Mouse (Mus musculus) ES-E14 (cell line): ENCODE data around the gene Nup153. TPM values are rescaled to one million over a fixed set of nuclear protein-coding genes. Genes with fewer than 3 reads are reported as not detected.

ENCODE experiments used
- DNase-seq: peaks from one replicate; pipeline ENCODE4 v3.0.0-alpha.2; 2013; ENCODE audit warnings: low read depth, low spot score
- H3K27ac ChIP-seq: 2 replicates; pipeline ENCODE4 v1.5.1; 2012; ENCODE audit warnings: low read depth, mild to moderate bottlenecking, low read length, moderate library complexity, mixed read lengths; ENCODE audit not compliant: poor library complexity, insufficient read depth, severe bottlenecking
- H3K36me3 ChIP-seq: 2 replicates; pipeline ENCODE4 v1.6.1; 2012; ENCODE audit warnings: mild to moderate bottlenecking, low read length, moderate library complexity, mixed read lengths; ENCODE audit not compliant: control insufficient read depth, poor library complexity, insufficient read depth, severe bottlenecking
- H3K4me1 ChIP-seq, 2 experiments: fragments of 150-350 bp in 1 of 2; sonication (generic) in 1 of 2; 2 replicates each; pipeline ENCODE4 v1.6.1; 2012; ENCODE audit warnings: low read length in 2 of 2, mild to moderate bottlenecking in 1 of 2, mixed read lengths in 1 of 2; ENCODE audit not compliant: control insufficient read depth in 2 of 2, insufficient read depth in 2 of 2, poor library complexity in 1 of 2
- H3K4me3 ChIP-seq, 2 experiments: fragments of 150-350 bp in 1 of 2; sonication (generic) in 1 of 2; 2 replicates each; pipeline ENCODE4 v1.5.1; 2012; ENCODE audit warnings: low read length in 2 of 2, low read depth in 1 of 2, mild to moderate bottlenecking in 1 of 2, mixed read lengths in 1 of 2; ENCODE audit not compliant: insufficient read depth in 1 of 2, poor library complexity in 1 of 2, severe bottlenecking in 1 of 2
- H3K9ac ChIP-seq: 2 replicates; pipeline ENCODE4 v1.6.1; 2012; ENCODE audit warnings: low read depth, mild to moderate bottlenecking, low read length, mixed read lengths; ENCODE audit not compliant: poor library complexity, insufficient read depth, severe bottlenecking
- H3K9me3 ChIP-seq: fragments of 150-350 bp; sonication (generic); 2 replicates; pipeline ENCODE4 v1.6.1; 2012; ENCODE audit warnings: low read depth, mild to moderate bottlenecking, low read length; ENCODE audit not compliant: control insufficient read depth, insufficient read depth
- CHD2 ChIP-seq: IDR thresholded peaks from 2 replicates; pipeline ENCODE4 v1.6.1; 2014; ENCODE audit warnings: mild to moderate bottlenecking, low read depth, low read length, inconsistent platforms
- HCFC1 ChIP-seq: IDR thresholded peaks from 2 replicates; pipeline ENCODE4 v1.6.1; 2012; ENCODE audit warnings: low read length, inconsistent platforms, borderline replicate concordance; ENCODE audit not compliant: insufficient read depth
- MAFK ChIP-seq: IDR thresholded peaks from 2 replicates; pipeline ENCODE4 v1.6.1; 2014; ENCODE audit warnings: mild to moderate bottlenecking, low read depth, low read length, inconsistent platforms; ENCODE audit not compliant: insufficient read depth
- ZC3H11A ChIP-seq: IDR thresholded peaks from 2 replicates; pipeline ENCODE4 v1.6.1; 2012; ENCODE audit warnings: low read depth, mild to moderate bottlenecking, inconsistent platforms, low read length, borderline replicate concordance
- ZNF384 ChIP-seq: IDR thresholded peaks from 2 replicates; pipeline ENCODE4 v1.6.1; 2012; ENCODE audit warnings: low read depth, low read length, inconsistent platforms
- in situ Hi-C, 2 experiments: fragments of 600-800 bp; cut with MboI; formaldehyde crosslinking; loops; one replicate each; pipeline ENCODE4 v1.15.1; 2025; ENCODE audit warnings: low sequenced_read_pairs in 2 of 2, inconsistent platforms in 1 of 2; ENCODE audit not compliant: unreplicated experiment in 2 of 2
- total RNA-seq: library from RNA; depleted of rRNA; stranded (reverse); fragments of 300-350 nt; gene quantifications from 2 replicates; pipeline ENCODE4 v1.2.3, GENCODE M21; 2012

Gene Nup153
- total RNA-seq, 1 experiment = 125 TPM

DNA sequence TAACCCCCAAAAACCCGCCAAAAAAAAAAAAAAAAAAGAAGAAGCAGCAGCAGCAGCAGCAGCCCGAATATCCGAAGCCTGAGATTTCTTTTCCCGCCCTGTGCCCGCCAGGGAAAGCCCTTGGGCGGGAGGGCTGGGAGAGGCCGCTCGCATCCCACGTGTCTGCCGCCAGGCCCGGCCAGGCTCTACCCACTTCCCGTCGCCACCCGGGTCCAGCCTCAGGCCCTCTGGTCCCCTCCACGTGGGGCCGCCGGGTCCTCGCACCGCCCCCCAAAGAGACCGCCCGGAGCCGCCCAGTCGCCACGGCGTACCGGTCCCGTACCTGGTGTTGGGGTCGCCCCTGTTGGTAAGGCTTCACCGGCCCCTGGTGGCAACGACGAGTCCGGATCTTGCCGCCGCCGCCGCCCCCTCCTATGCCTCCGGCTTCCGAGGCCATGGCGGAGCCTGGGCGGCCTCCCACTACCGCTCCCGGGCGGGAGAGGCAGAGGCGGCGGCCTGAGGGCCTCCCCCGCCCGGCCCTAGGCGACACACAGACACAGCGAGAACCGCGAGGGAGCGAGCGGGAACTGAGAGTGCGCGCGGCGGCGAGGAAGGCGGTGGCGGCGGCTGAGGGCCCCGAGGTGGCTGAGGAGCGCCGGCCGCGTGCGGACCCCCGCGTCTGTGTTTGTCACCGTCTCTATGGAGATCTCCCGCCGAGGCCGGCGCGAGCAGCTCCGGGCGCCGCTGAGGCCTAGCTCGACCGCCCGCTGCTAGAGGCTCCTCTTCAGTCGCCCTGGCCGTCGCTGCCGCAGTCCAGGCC, 503 bp downstream of the Nup153 start:
- Histone ChIP-seq H3K9ac (peak overlapping the region; percentile 98), H3K4me3 (peak overlapping the region; percentile 82 to 96), H3K36me3 (no peaks in the 10 kb centered on the region), H3K27ac (peak overlapping the region; percentile 88), H3K4me1 (peaks cover 5 to 12% of the 10 kb centered on the region in 2 experiments; a peak in 3 of 4 replicates), H3K9me3 (no peaks in the 10 kb centered on the region)
- no peak for DNase-seq
- in situ Hi-C loops = no loop called here
- no peak; the same call in 1 of the 2 replicates for TF ChIP-seq CHD2
- peak; percentile 55; the same call in 1 of the 2 replicates for TF ChIP-seq ZNF384
- TF ChIP-seq MAFK = no peak
- no peak for TF ChIP-seq ZC3H11A
- no peak for TF ChIP-seq HCFC1

DNA sequence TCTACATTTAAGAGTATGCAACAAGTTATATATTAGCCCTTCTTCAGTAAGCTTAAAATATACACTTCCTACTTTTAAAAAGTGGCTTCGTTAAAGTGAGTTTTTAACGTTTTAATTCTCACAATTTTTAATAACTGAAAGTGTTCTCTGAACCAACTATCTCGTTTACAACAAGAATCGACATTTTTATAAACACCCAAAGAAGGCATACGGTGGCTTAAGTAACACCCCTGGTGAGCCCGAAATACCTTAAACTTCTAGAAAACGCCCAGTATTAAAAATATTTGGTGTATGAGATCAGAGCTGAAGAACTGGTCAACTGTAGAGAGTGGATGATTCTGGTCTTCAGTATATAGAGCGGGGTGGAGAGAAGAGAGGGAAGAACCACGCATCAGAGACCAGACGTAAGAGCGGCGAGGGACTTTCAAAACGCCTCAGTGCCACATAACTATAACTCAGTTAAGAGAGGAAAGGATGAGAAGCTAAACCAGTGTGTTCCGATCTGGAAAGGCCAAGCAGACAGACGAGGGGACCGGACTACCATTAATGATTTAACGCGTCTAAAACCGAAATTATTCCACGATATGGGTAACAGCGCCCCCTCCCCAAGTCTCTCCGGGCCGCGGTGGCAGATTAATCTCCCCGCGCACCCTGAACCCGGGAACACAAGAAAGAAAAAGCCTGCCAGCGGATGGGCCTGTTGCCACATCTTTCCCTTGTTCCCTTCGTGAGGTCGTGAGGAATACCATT, 1.3 kb downstream of the Nup153 start:
- Histone ChIP-seq H3K27ac (peak overlapping the region; percentile 88), H3K4me1 (peaks cover 5 to 12% of the 10 kb centered on the region in 2 experiments; a peak in 3 of 4 replicates), H3K4me3 (peak overlapping the region; percentile 82 to 96), H3K36me3 (no peaks in the 10 kb centered on the region), H3K9me3 (no peaks in the 10 kb centered on the region), H3K9ac (peak overlapping the region; percentile 98)
- TF ChIP-seq MAFK = no peak
- TF ChIP-seq CHD2 = no peak
- no peak for TF ChIP-seq ZNF384
- no peak for TF ChIP-seq ZC3H11A
- TF ChIP-seq HCFC1 = no peak
- DNase-seq = no peak
- in situ Hi-C loops = no loop called here

- no peaks in the 10 kb centered on the region for H3K9me3 ChIP-seq
- no peak overlapping the region; the same call in 1 of the 2 replicates for H3K27ac ChIP-seq
- no peak overlapping the region; the same call in 1 of the 2 replicates for H3K9ac ChIP-seq
- no peak for TF ChIP-seq HCFC1
- peak; percentile 94 for TF ChIP-seq MAFK
- peak overlapping the region; percentile 25 to 82; a peak in 3 of 4 replicates for H3K4me3 ChIP-seq
- peaks cover 5 to 12% of the 10 kb centered on the region in 2 experiments; a peak in 3 of 4 replicates for H3K4me1 ChIP-seq
- DNase-seq = no peak
- in situ Hi-C loops = no loop called here
- H3K36me3 ChIP-seq = no peaks in the 10 kb centered on the region
Observed at GRCm38 (mm10) chr13:46725227-46725626, 2.5 kb downstream of the Nup153 start.

DNA sequence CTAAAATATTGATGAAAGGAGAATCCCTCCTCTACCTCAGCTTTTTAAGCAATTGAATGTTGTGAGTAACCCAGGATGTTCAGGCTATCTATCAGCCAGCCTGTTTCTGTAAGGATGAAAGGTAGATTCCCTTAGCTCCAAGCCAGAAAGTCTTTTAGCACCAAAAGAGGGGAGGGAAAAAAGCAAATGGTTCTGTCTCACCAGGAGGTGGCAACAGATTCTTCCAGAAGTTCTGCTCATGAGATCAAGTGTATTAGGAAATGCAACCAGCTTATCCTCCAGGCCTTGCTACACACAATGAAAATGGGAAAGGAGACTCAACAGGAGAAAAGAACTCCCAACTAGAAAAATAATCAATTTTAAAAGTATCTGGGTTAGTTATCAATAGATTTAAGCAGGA, 3.4 kb downstream of the Nup153 start:
- TF ChIP-seq MAFK (no peak), ZC3H11A (no peak), CHD2 (no peak), HCFC1 (no peak), ZNF384 (no peak)
- H3K27ac ChIP-seq = no peak overlapping the region
- no peak overlapping the region for H3K9ac ChIP-seq
- in situ Hi-C loops = no loop called here
- H3K4me3 ChIP-seq = no peak overlapping the region; a peak in 1 of 4 replicates
- DNase-seq = no peak
- no peaks in the 10 kb centered on the region for H3K9me3 ChIP-seq
- H3K36me3 ChIP-seq = no peaks in the 10 kb centered on the region; the same call in 1 of the 2 replicates
- H3K4me1 ChIP-seq = peaks cover 5 to 12% of the 10 kb centered on the region in 2 experiments; a peak in 3 of 4 replicates
